Mouse (Mus musculus) embryonic fibroblast, embryonic 13.5 days (primary cell): ENCODE measurements at regions not wholly inside any gene's neighbourhood (a gene's known extent, or its start where the extent isn't known, plus 50 kb on each side); places are given as distances from the start of the nearest gene placed in this dataset.

Experiments
- H3K27ac ChIP-seq: 2 replicates; pipeline ENCODE4 v1.5.1; 2012; ENCODE audit warnings: low read length, control low read depth, inconsistent platforms; ENCODE audit not compliant: insufficient read depth
- H3K4me1 ChIP-seq: 2 replicates; pipeline ENCODE4 v1.6.1; 2011; ENCODE audit warnings: low read length; ENCODE audit not compliant: control insufficient read depth, insufficient read depth
- H3K4me3 ChIP-seq: 2 replicates; pipeline ENCODE4 v1.5.1; 2011; ENCODE audit warnings: mild to moderate bottlenecking, control low read depth, low read length; ENCODE audit not compliant: insufficient read depth
- CTCF ChIP-seq: IDR thresholded peaks from 2 replicates; pipeline ENCODE4 v1.5.1; 2011; ENCODE audit warnings: mild to moderate bottlenecking, control low read depth, low read length, moderate library complexity, borderline replicate concordance; ENCODE audit not compliant: insufficient read depth
- POLR2A ChIP-seq: IDR thresholded peaks from 2 replicates; pipeline ENCODE4 v1.6.1; 2011; ENCODE audit warnings: low read depth, mild to moderate bottlenecking, control low read depth, low read length, moderate library complexity

DNA sequence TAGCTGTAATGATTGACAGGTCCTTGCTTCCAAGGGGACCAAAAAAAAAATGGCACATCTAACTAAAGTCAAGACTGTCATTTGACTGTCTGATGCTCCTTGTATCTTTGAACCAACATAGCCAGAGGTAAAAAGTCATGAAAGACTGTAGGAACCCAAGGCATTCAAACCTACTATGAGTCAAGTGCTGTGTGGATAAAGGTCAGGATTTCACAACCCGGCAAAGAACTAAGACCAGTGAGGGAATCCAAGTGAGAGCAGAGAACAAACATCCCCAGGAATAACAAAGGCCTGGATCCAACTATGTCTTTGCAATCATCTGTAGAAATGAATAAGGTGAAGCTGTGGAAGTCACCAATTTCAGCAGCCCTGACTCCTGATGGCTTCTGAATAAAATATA, 218.2 kb upstream of the Usp24 start:
- no peak overlapping the region for H3K4me3 ChIP-seq
- peaks cover 9% of the 10 kb centered on the region; the same call in 1 of the 2 replicates for H3K4me1 ChIP-seq
- no peak overlapping the region for H3K27ac ChIP-seq
- TF ChIP-seq POLR2A (no peak), CTCF (no peak)

DNA sequence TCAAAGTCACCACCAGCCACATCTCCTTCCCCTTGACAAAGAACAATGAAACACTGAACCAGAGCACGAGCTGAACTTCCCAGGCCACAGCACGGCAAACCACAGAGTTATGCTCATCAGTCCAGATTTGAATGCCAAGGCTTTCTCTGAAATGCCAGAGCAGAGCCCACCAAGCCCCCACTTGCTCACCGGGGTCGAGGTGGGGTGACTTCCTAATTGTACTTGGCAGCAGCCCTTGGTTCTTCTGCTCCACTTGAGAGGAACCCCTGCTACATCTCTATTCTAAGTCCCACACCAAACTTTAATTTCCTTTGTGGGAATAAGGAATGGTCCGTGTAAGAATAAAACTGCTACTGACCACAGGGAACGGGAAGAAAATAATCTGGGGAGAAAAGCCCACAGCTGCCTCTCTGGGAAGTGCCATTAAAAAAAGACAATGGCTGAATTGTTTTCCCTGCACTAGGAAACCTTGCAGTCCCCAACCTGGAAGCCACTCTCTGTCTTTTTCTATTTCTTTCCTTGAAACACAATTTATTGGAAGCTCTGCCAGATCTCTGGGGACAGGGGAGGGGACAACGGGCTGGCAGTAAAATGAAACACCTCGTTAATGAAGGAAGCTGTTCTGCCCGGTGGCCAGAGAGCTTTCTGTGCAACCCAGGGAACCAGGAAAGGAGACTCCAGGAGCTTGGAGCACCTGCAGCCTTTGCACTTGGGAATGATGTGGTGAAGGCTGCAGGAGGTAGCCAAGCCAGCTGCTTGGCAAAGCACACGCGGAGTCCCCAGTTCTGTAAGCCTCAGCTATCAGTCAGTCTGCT, 215.6 kb upstream of the Usp24 start:
- TF ChIP-seq CTCF: no peak
- TF ChIP-seq POLR2A: no peak
- Histone ChIP-seq H3K4me3 (no peak overlapping the region), H3K27ac (no peak overlapping the region), H3K4me1 (0 out of 2 replicates have a peak, but pooled peaks cover 4% of the 10 kb centered on the region)

DNA sequence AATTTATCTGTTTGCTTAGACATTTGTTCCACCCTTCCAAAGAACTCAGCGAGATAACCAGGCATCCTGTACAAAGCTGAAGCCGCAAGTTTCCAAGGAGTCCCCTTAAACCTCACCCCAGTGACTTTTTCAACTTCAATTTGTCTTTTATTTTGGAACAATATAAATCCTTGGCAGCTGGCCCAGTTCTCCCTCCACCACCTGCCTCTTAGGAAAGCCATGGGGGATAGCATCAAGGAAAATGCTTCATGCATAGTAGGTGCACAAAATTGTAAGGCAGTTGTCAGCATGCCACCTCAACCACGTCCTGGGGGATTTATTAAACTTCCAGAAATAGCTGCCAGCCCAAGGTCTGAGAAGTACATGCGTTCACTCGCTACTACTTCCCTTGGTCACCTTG, 214.1 kb upstream of the Usp24 start:
- TF ChIP-seq CTCF (no peak), POLR2A (no peak)
- no peaks in the 10 kb centered on the region for H3K4me1 ChIP-seq

DNA sequence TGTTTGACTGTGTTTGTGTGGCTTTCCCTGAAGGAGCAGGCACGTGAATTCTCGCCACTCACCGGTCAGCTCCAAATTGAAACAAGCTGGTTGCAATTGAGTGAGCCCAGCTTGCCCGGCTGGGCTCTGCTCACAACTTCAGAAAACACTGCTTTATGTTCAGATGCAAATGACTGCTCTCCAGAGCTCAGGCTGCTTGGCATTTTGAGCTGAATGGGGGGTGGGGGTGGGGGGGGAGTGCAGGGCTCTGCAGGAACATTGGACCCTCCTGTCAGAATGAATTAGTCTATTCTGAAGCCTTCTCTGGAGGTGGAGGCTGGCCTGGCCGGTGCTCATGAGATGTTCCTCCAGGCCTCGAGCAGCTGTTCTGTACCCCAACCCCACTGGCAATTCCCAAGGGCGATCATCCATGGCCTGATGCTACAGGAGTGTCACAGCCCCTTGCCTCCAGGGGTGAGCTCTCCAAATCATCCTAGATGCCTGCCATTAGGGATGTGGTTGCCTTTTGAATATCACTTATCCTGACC, 213.5 kb upstream of the Usp24 start:
- Histone ChIP-seq H3K4me3 (no peak overlapping the region), H3K4me1 (no peaks in the 10 kb centered on the region), H3K27ac (no peak overlapping the region)
- TF ChIP-seq CTCF: no peak
- no peak for TF ChIP-seq POLR2A

More for the DNA sequence above, 214.1 kb upstream of the Usp24 start:
- no peak overlapping the region for H3K4me3 ChIP-seq
- H3K27ac ChIP-seq: no peak overlapping the region

DNA sequence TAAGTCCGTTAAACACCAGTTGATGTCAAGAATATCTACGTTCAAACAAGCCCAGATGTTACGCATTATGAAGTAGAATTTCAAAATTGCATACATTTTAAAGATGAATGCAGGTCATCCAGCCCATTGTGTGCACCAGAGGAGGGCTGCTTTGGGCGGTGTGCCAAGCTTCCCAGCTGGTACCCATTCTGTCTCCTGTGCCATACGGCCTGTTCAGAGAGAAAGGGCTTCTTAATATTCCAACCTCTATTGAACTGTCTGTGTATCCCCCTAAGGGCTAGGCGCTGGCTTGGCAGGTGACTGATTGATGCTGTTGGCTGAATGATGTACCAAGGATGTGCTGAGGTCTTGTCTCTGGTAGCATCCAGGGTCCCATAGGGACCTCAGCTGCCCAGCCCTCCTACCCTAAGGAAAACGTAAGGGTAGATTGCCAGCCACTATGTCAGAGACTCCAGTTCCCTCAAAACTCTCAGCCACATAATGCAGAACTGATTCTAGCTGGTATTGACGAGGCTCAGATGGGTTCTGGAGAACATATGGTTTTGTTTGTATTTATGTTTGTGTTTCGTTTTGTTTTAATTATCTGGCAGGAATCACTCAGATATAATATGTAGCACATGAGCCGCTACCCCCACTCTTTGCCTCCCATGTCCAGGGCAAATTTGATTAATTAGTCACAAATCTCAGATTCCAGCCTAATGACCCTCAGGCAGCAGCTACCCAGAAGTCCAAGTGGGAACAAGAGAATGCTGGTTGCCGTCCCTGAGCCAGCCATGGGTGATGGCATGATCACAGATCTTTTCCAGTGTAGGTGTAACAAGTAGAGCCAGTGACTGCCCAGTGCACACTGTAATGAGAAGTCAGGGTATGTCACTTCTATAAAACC, 212.0 kb upstream of the Usp24 start:
- no peak overlapping the region for H3K4me3 ChIP-seq
- no peak overlapping the region for H3K27ac ChIP-seq
- TF ChIP-seq POLR2A (no peak), CTCF (no peak)
- no peaks in the 10 kb centered on the region for H3K4me1 ChIP-seq

DNA sequence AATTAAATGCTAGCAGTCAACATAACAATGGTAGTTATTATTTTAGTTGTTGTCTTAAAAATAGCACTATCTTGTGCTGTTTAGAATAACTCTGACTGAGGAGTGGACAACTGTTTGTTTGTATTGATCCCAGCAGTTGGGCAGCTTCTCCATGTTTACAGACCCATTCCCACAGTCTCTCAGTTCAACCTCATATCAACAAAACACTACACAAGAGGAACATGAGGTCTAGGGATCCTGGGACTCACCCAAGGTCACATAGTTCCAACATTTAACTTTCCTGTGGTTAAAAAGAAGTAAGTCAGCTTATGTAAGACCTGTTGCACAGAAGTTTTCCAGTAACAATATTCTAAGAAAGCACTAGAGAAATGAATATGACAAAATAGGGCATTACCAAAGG, 203.0 kb upstream of the Usp24 start:
- Histone ChIP-seq H3K4me1 (no peaks in the 10 kb centered on the region), H3K4me3 (no peak overlapping the region), H3K27ac (no peak overlapping the region)
- TF ChIP-seq POLR2A (no peak), CTCF (no peak)

DNA sequence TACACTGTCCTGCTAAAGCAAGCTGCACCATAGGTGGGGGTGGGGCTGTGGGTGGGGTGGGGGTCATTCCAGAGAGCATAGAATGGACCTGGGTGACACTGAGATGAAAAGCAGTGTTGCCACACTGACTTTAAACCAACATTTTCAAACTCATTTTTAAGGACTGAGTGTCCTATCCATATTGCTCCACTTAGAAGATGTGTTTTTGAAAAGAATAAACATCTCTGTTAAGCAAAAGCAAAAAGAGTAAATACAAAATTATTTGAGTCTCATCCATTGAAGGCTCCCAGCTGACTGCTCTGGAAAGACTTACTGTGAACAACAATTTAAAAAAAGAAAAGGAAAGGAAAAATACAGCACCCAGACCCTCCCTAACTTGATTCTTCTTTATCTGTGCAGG, 202.3 kb upstream of the Usp24 start:
- no peak overlapping the region for H3K4me3 ChIP-seq
- no peaks in the 10 kb centered on the region for H3K4me1 ChIP-seq
- H3K27ac ChIP-seq: no peak overlapping the region
- no peak for TF ChIP-seq POLR2A
- no peak for TF ChIP-seq CTCF

DNA sequence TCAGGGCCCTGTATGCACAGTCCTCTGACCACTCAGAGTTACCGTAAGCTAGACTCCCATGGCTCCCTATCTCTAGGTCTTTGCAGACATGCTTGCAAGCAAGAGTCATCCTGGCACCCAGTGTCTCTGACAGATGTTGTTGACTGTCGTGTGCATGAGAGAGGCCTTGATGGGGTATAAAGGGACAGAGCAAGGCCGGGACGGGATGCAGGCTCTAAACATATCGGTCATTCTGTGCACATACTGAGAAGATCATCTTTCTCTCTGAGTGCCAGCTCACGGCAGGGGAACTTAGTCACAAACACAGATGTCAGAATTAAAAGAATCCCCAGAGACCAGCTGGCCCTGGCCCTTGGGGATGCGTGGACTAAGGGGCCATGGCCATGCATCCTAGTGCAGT, 199.4 kb upstream of the Usp24 start:
- TF ChIP-seq CTCF: no peak
- no peak for TF ChIP-seq POLR2A
- H3K4me3 ChIP-seq: no peak overlapping the region
- H3K4me1 ChIP-seq: no peaks in the 10 kb centered on the region
- H3K27ac ChIP-seq: no peak overlapping the region

DNA sequence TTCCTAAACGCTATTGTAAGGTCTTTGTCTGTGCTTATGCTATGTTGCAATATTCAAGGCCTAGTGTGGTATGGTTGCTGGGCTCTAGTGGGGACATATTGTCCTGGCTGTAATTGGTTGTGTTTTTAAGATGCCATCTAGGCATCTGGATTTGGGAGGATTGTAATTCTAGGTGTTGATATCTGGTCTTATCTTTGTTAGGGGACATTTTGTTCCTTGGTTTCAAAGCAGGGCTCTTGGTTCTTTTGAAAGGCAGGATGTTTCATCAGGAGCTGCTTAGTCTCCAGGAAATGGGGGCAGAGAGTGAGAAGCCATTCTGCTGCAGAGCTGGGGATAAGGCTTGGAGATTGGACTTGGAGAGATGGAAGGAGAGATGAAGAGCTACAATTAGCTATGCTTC, 194.7 kb upstream of the Usp24 start:
- no peak for TF ChIP-seq CTCF
- no peak for TF ChIP-seq POLR2A
- Histone ChIP-seq H3K4me1 (no peaks in the 10 kb centered on the region), H3K4me3 (no peak overlapping the region), H3K27ac (no peak overlapping the region)
